Mouse (Mus musculus) pancreas, adult 10 weeks (tissue): Measurements from ENCODE around the gene Fhit. TPM values are rescaled to one million over a fixed set of nuclear protein-coding genes. Genes with fewer than 3 reads are reported as not detected.

Experiments used
- polyA plus RNA-seq: library from polyadenylated mRNA; stranded (reverse); fragments of 350-450 nt; fragmentation: Illumina TruSeq; extraction: RNeasy Lipid Tissue Mini Kit (QIAGEN cat#74804); gene quantifications from one replicate; pipeline ENCODE4 v1.2.3, GENCODE M21; 2015; ENCODE audit warnings: low read depth, low replicate concordance; ENCODE audit not compliant: insufficient read depth

The Fhit gene
- polyA plus RNA-seq, result not detected

DNA sequence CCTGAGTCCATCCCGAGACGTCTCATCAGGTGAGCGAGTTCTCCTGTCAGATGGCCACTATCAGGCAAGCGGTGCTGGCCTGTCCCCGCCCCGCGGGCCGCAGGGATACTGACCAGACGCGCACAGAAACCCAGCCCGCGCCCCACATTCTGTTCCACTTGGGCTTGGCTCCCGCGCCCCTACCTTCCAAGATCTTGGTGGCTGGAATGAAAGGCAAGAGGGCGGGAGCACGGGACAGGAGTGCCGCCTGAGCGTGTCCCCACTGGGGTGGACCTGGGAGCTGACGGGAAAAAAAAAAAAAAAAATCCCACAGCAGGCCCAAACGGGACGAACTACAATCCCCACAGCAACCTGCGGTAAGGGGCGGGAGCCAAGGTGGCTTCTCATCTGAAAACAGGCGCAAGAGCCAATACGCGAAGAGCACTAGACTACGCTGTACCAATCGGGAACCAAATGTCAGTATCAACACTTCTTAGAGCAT, at the start of gene Fhit:
Gene Fhit (minus strand): TSS at position 285 of the 481 bp plus-strand sequence.

Other genes with a start within 250 kb of the Fhit start
- not detected for gene Gm3839, start 194.7 kb upstream of the Fhit start, polyA plus RNA-seq